Mouse (Mus musculus) lung, embryonic 16.5 days (tissue): ENCODE results near the gene Wfdc9. TPM values are rescaled to one million over a fixed set of nuclear protein-coding genes. Genes with fewer than 3 reads are reported as not detected.
"Not testable (repeated sequence)": the region's sequence is repeated elsewhere in the genome, so short reads cannot be mapped to it uniquely, and the experiment has no call there.

Source experiments
- ATAC-seq: fragments of 200-750 bp; cut with Nextera tagmentation; 2 replicates; pipeline ENCODE4 v1.8.0; 2017; ENCODE audit warnings: low read depth, mild to moderate bottlenecking, moderate library complexity
- H3K27ac ChIP-seq: fragments of 300-500 bp; sonication (generic); 2 replicates; pipeline ENCODE4 v1.5.1; 2014; ENCODE audit warnings: mild to moderate bottlenecking, control low read depth, low read length
- H3K27me3 ChIP-seq: fragments of 300-500 bp; sonication (generic); 2 replicates; pipeline ENCODE4 v1.6.1; 2014; ENCODE audit warnings: low read depth, low read length, mixed read lengths; ENCODE audit not compliant: control insufficient read depth, insufficient read depth
- H3K36me3 ChIP-seq: fragments of 300-500 bp; sonication (generic); 2 replicates; pipeline ENCODE4 v1.6.1; 2014; ENCODE audit warnings: low read length; ENCODE audit not compliant: control insufficient read depth, insufficient read depth
- H3K4me1 ChIP-seq: fragments of 300-500 bp; sonication (generic); replicated peaks from 2 replicates; pipeline ENCODE4 v1.6.1; 2014; ENCODE audit warnings: low read length, mixed read lengths; ENCODE audit not compliant: control insufficient read depth, insufficient read depth
- H3K4me2 ChIP-seq: fragments of 300-500 bp; sonication (generic); 2 replicates; pipeline ENCODE4 v1.6.1; 2014; ENCODE audit warnings: low read depth, low read length, control low read depth
- H3K4me3 ChIP-seq: fragments of 300-500 bp; sonication (generic); 2 replicates; pipeline ENCODE4 v1.5.1; 2014; ENCODE audit warnings: mild to moderate bottlenecking, low read length, control low read depth
- H3K9ac ChIP-seq: fragments of 300-500 bp; sonication (generic); 2 replicates; pipeline ENCODE4 v1.6.1; 2014; ENCODE audit warnings: low read length, control low read depth
- H3K9me3 ChIP-seq: fragments of 300-500 bp; sonication (generic); 2 replicates; pipeline ENCODE4 v1.6.1; 2016; ENCODE audit warnings: low read length; ENCODE audit not compliant: control insufficient read depth
- WGBS: fragments of 180-500 bp; shearing (Covaris S2); extraction: QIAGEN DNeasy Blood & Tissue Kit; methylation state at CpG from one replicate; pipeline ENCODE4 v1.1.7; 2014; 5-methylcytosine and 5-hydroxymethylcytosine counted together
- polyA plus RNA-seq: library from polyadenylated mRNA; unstranded; fragments of >200 nt; fragmentation: Nextera tagmentation; extraction: Ambion mirVana; gene quantifications from 2 replicates; pipeline ENCODE4 v1.2.1, GENCODE M21; 2015

The Wfdc9 gene
- polyA plus RNA-seq, 1 experiment from 2014 or later, result not detected

GRCm38 (mm10) chr2:164641129-164641528 lies 15.3 kb downstream of the Wfdc9 start:
- H3K36me3 ChIP-seq, result no peaks in the 10 kb centered on the region
- H3K4me2 ChIP-seq, result no peak overlapping the region
- no peak overlapping the region for H3K4me3 ChIP-seq
- no peak overlapping the region for H3K27ac ChIP-seq
- H3K9ac ChIP-seq, result no peak overlapping the region
- WGBS, result 74% methylated on average over 7 of the region's 7 CpGs
- H3K4me1 ChIP-seq, result no peaks in the 10 kb centered on the region
- H3K27me3 ChIP-seq, result no peaks in the 10 kb centered on the region
- no peak for ATAC-seq
- no peaks in the 10 kb centered on the region for H3K9me3 ChIP-seq

GRCm38 (mm10) chr2:164638696-164639095 lies 17.7 kb downstream of the Wfdc9 start, which contains the start of gene Wfdc16:
TSS of gene Wfdc16 (minus strand) at chr2:164638796.
- Histone ChIP-seq H3K4me3 (no peak within 1 kb of the TSS), H3K36me3 (no peaks in the 10 kb centered on the region), H3K27ac (no peak within 1 kb of the TSS), H3K4me2 (no peak within 1 kb of the TSS), H3K9ac (no peak within 1 kb of the TSS), H3K4me1 (no peaks in the 10 kb centered on the region), H3K9me3 (no peaks in the 10 kb centered on the region), H3K27me3 (no peaks in the 10 kb centered on the region)
- 74% methylated on average over 3 of the region's 3 CpGs for WGBS
- no peak for ATAC-seq

GRCm38 (mm10) chr2:164635266-164635665 lies 21.1 kb downstream of the Wfdc9 start:
- Histone ChIP-seq H3K4me2 (no peak overlapping the region), H3K27ac (no peak overlapping the region), H3K27me3 (no peaks in the 10 kb centered on the region), H3K9ac (no peak overlapping the region), H3K9me3 (no peaks in the 10 kb centered on the region), H3K4me3 (no peak overlapping the region), H3K36me3 (no peaks in the 10 kb centered on the region), H3K4me1 (no peaks in the 10 kb centered on the region)
- ATAC-seq, result no peak
- 71% methylated on average over 9 of the region's 9 CpGs for WGBS

- no peaks in the 10 kb centered on the region for H3K36me3 ChIP-seq
- WGBS, result 76% methylated on average over 4 of the region's 4 CpGs
- H3K27me3 ChIP-seq, result no peaks in the 10 kb centered on the region
- no peak overlapping the region for H3K9ac ChIP-seq
- H3K9me3 ChIP-seq, result no peaks in the 10 kb centered on the region
- H3K4me1 ChIP-seq, result no peaks in the 10 kb centered on the region
- no peak overlapping the region for H3K4me2 ChIP-seq
- H3K4me3 ChIP-seq, result no peak overlapping the region
- no peak for ATAC-seq
- H3K27ac ChIP-seq, result no peak overlapping the region
Observed at GRCm38 (mm10) chr2:164621775-164622174, 34.6 kb downstream of the Wfdc9 start.

GRCm38 (mm10) chr2:164619050-164619449 lies 37.3 kb downstream of the Wfdc9 start:
- no peak overlapping the region for H3K27ac ChIP-seq
- no peaks in the 10 kb centered on the region for H3K36me3 ChIP-seq
- H3K27me3 ChIP-seq, result no peaks in the 10 kb centered on the region
- no peaks in the 10 kb centered on the region for H3K9me3 ChIP-seq
- no peak overlapping the region for H3K4me2 ChIP-seq
- WGBS, result 47% methylated on average over 5 of the region's 5 CpGs
- no peaks in the 10 kb centered on the region for H3K4me1 ChIP-seq
- H3K9ac ChIP-seq, result no peak overlapping the region
- no peak for ATAC-seq
- no peak overlapping the region for H3K4me3 ChIP-seq

GRCm38 (mm10) chr2:164615386-164615785 lies 41.0 kb downstream of the Wfdc9 start:
- no peak for ATAC-seq
- no peaks in the 10 kb centered on the region for H3K9me3 ChIP-seq
- no peak overlapping the region for H3K4me3 ChIP-seq
- H3K4me2 ChIP-seq, result no peak overlapping the region
- no peaks in the 10 kb centered on the region for H3K36me3 ChIP-seq
- no peaks in the 10 kb centered on the region for H3K4me1 ChIP-seq
- H3K27me3 ChIP-seq, result no peaks in the 10 kb centered on the region
- no peak overlapping the region for H3K9ac ChIP-seq
- 84% methylated on average over 3 of the region's 3 CpGs for WGBS
- no peak overlapping the region for H3K27ac ChIP-seq

GRCm38 (mm10) chr2:164613471-164613870 lies 42.9 kb downstream of the Wfdc9 start, which contains the start of the genes Wfdc6b and Wfdc8:
TSS of gene Wfdc6b (plus strand) at chr2:164613522.
TSS of gene Wfdc8 (minus strand) at chr2:164613626.
- H3K27me3 ChIP-seq, H3K4me3 ChIP-seq, H3K4me1 ChIP-seq, H3K9ac ChIP-seq, H3K9me3 ChIP-seq, H3K4me2 ChIP-seq, H3K36me3 ChIP-seq, H3K27ac ChIP-seq, ATAC-seq: not testable (repeated sequence)
- WGBS, result 36% methylated on average over 8 of the region's 8 CpGs

GRCm38 (mm10) chr2:164608781-164609180 lies 47.6 kb downstream of the Wfdc9 start:
- H3K9me3 ChIP-seq, result no peaks in the 10 kb centered on the region
- no peak for ATAC-seq
- no peaks in the 10 kb centered on the region for H3K36me3 ChIP-seq

GRCm38 (mm10) chr2:164604411-164604810 lies 52.0 kb downstream of the Wfdc9 start:
- no peak for ATAC-seq
- H3K4me2 ChIP-seq, result no peak overlapping the region
- 84% methylated on average over 8 of the region's 8 CpGs for WGBS
- H3K9me3 ChIP-seq, result no peaks in the 10 kb centered on the region
- H3K9ac ChIP-seq, result no peak overlapping the region
- H3K27me3 ChIP-seq, result no peaks in the 10 kb centered on the region
- H3K4me1 ChIP-seq, result no peaks in the 10 kb centered on the region
- no peak overlapping the region for H3K27ac ChIP-seq
- H3K36me3 ChIP-seq, result no peaks in the 10 kb centered on the region
- H3K4me3 ChIP-seq, result no peak overlapping the region

More at GRCm38 (mm10) chr2:164608781-164609180, 47.6 kb downstream of the Wfdc9 start:
- no peak overlapping the region for H3K27ac ChIP-seq
- no peaks in the 10 kb centered on the region for H3K4me1 ChIP-seq
- no peaks in the 10 kb centered on the region for H3K27me3 ChIP-seq
- H3K4me3 ChIP-seq, result no peak overlapping the region
- 50% methylated on average over 6 of the region's 6 CpGs for WGBS
- no peak overlapping the region for H3K9ac ChIP-seq
- H3K4me2 ChIP-seq, result no peak overlapping the region

- Histone ChIP-seq H3K4me3 (no peak overlapping the region), H3K27me3 (no peaks in the 10 kb centered on the region), H3K9ac (no peak overlapping the region), H3K9me3 (no peaks in the 10 kb centered on the region), H3K27ac (no peak overlapping the region), H3K4me1 (no peaks in the 10 kb centered on the region), H3K4me2 (no peak overlapping the region), H3K36me3 (no peaks in the 10 kb centered on the region)
- no peak for ATAC-seq
- WGBS, result 91% methylated on average over 3 of the region's 3 CpGs
Observed at GRCm38 (mm10) chr2:164603482-164603881, 52.9 kb downstream of the Wfdc9 start.
